Comparison of ENCODE assay signal across 20 mouse cellular contexts in the genomic region with DNA sequence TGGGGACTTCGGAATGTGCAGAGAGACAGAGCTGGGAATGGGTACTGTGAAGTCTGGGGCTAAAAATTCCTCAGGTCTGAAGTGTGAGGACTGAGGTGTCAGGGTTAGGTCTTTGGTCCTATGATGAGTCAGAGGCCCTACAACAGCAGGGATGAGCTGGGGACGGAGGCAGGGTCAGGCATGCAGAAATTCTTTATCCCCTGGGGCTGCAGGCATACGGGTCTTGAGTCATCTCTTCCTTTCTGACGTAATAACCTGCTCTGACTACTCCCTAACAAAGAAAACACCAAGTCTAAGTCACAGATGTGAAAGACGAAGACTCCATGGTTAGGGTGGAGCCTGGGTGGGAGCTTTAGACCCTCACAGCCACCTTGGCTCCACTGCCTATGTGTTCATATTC.
A peak's percentile ranks its signal among the peaks of the same experiment; 100 is the strongest.
DNase-seq lines count a peak whose midpoint lies in the region; ATAC-seq lines count a peak whose summit lies in the region.
"Had no signal": no experiment of that assay in that cellular context is flagged by ENCODE, and none has a peak within 500 bp of the region (broad histone marks: within the 10 kb centered on the region; RNA-seq: fewer than 3 reads in every experiment).

No protein-coding gene starts in this region.

- DNase-seq in 3134 (ENCODE audit: extremely low read depth, insufficient read length, low spot score) (peak; percentile 58), NIH3T3 (ENCODE audit: low read depth) (peak; percentile 47)
- DNase-seq in B cell, adult 2 months, result peak; percentile 32 to 50
- no peak for DNase-seq in kidney, adult 11 months
- DNase-seq in testis, postnatal 14 days (ENCODE audit: low spot score), result no peak
- no peak for DNase-seq in midbrain, embryonic 10.5 days (ENCODE audit: low spot score)
- DNase-seq: adrenal gland, adult 2 months; adrenal gland, postnatal 25 days; cerebellum, adult 18-20 months; cerebellum, adult 9-11 months; gastrocnemius, postnatal 10 days; heart, adult 2 months had no signal

- H3K9me3 ChIP-seq in midbrain, embryonic 10.5 days (replicated peaks), result no peaks in the 10 kb centered on the region
- H3K9me3 ChIP-seq: embryonic facial prominence, embryonic 10.5 days; heart, embryonic 12.5 days; hindbrain, embryonic 10.5 days; intestine, embryonic 15.5 days had no signal

- peak; percentile 33; the same call in 1 of the 2 replicates for ATAC-seq in megakaryocyte, adult 5-6 weeks (ENCODE audit: poor library complexity, severe bottlenecking)
- ATAC-seq in megakaryocyte progenitor cell, adult 5-6 weeks (replicated peaks; ENCODE audit: poor library complexity), result no peak; the same call in 1 of the 2 replicates
- ATAC-seq: forebrain, embryonic 14.5 days; intestine, embryonic 15.5 days had no signal

- no peak overlapping the region for H3K27ac ChIP-seq in midbrain, embryonic 10.5 days (replicated peaks)
- H3K27ac ChIP-seq: embryonic facial prominence, embryonic 10.5 days; heart, adult 2 months; hindbrain, embryonic 10.5 days; hindbrain, embryonic 14.5 days; intestine, embryonic 15.5 days had no signal

- H3K27me3 ChIP-seq in midbrain, embryonic 10.5 days (ENCODE audit: low read depth, poor library complexity, severe bottlenecking), result no peaks in the 10 kb centered on the region
- H3K27me3 ChIP-seq: heart, embryonic 12.5 days; intestine, embryonic 15.5 days had no signal

- WGBS in midbrain, embryonic 10.5 days, result 87% methylated on average over 5 of the region's 5 CpGs

- H3K36me3 ChIP-seq in midbrain, embryonic 10.5 days, result no peaks in the 10 kb centered on the region
- H3K36me3 ChIP-seq: embryonic facial prominence, embryonic 10.5 days; heart, embryonic 12.5 days; hindbrain, embryonic 10.5 days; intestine, embryonic 15.5 days had no signal

- H3K4me1 ChIP-seq in midbrain, embryonic 10.5 days, result peaks cover 14% of the 10 kb centered on the region; the same call in 1 of the 2 replicates

- no peak overlapping the region for H3K4me3 ChIP-seq in midbrain, embryonic 10.5 days
- H3K4me3 ChIP-seq: embryonic facial prominence, embryonic 10.5 days; heart, adult 2 months; heart, embryonic 12.5 days; hindbrain, embryonic 10.5 days; intestine, embryonic 15.5 days had no signal

Comparison
In these comparisons a context has a peak if more than half of its experiments do, and no peak if none do; other contexts are left out.
1. DNase-seq: peak in 3134 (single experiment), B cell, adult 2 months (2 of 2) and NIH3T3 (single experiment); none in kidney, adult 11 months (single experiment), testis, postnatal 14 days (single experiment) and midbrain, embryonic 10.5 days (single experiment).